Mouse (Mus musculus) layer of hippocampus, adult 2 months (tissue): Measurements from ENCODE around the gene Rhobtb3. TPM values are rescaled to one million over a fixed set of nuclear protein-coding genes. Genes with fewer than 3 reads are reported as not detected.
A peak's percentile ranks its signal among the peaks of the same experiment; 100 is the strongest.
"Not testable (repeated sequence)": the region's sequence is repeated elsewhere in the genome, so short reads cannot be mapped to it uniquely, and the experiment has no call there.

Experiments
- DNase-seq, 2 experiments: peaks; one replicate each; pipeline ENCODE4 v3.0.0; 2022; ENCODE audit warnings: low spot score in 2 of 2
- H3K27ac ChIP-seq: fragments of 200-600 bp; 2 replicates; pipeline ENCODE4 v1.8.1; 2022
- H3K4me3 ChIP-seq: fragments of 200-600 bp; 2 replicates; pipeline ENCODE4 v1.8.1; 2022; ENCODE audit warnings: mild to moderate bottlenecking
- CTCF ChIP-seq: fragments of 200-600 bp; conservative IDR thresholded peaks from 2 replicates; pipeline ENCODE4 v1.8.1; 2022; ENCODE audit warnings: antibody characterized with exemption, mild to moderate bottlenecking, moderate library complexity
- total RNA-seq, 2 experiments: library from RNA; stranded (reverse); gene quantifications; 2 replicates each; pipeline ENCODE4 v1.2.3; 2021

Gene Rhobtb3
- total RNA-seq, 2 experiments from 2014 or later, result 15.9 to 16.7 TPM

GRCm38 (mm10) chr13:75839719-75840481, 103.8 kb downstream of the Rhobtb3 start, which contains the start of gene Glrx:
Glrx (plus strand) TSS chr13:75839868.
- peak; percentile 75 to 83 for DNase-seq
- H3K27ac ChIP-seq, result peak within 1 kb of the TSS; percentile 88
- no peak for TF ChIP-seq CTCF
- peak within 1 kb of the TSS; percentile 82 for H3K4me3 ChIP-seq

- no peak for TF ChIP-seq CTCF
These were observed 105.2 kb downstream of the Rhobtb3 start for GRCm38 (mm10) chr13:75838506-75838905.

GRCm38 (mm10) chr13:75835461-75835860, 108.3 kb downstream of the Rhobtb3 start:
- TF ChIP-seq CTCF, result no peak
- Histone ChIP-seq H3K4me3 (no peak overlapping the region), H3K27ac (no peak overlapping the region)
- no peak for DNase-seq

More at GRCm38 (mm10) chr13:75838506-75838905, 105.2 kb downstream of the Rhobtb3 start:
- Histone ChIP-seq H3K4me3 (no peak overlapping the region), H3K27ac (no peak overlapping the region)
- no peak for DNase-seq

GRCm38 (mm10) chr13:75833499-75833898, 110.2 kb downstream of the Rhobtb3 start:
- TF ChIP-seq CTCF, result no peak
- H3K4me3 ChIP-seq, result no peak overlapping the region
- DNase-seq, result no peak
- H3K27ac ChIP-seq, result no peak overlapping the region

- H3K4me3 ChIP-seq, result no peak overlapping the region
- DNase-seq, result no peak
- TF ChIP-seq CTCF, result no peak
- H3K27ac ChIP-seq, result no peak overlapping the region
These were observed 111.0 kb downstream of the Rhobtb3 start for GRCm38 (mm10) chr13:75832697-75833096.

- no peak overlapping the region for H3K27ac ChIP-seq
- TF ChIP-seq CTCF, result no peak
These were observed 112.0 kb downstream of the Rhobtb3 start for GRCm38 (mm10) chr13:75831710-75832109.

GRCm38 (mm10) chr13:75830708-75831107, 113.0 kb downstream of the Rhobtb3 start:
- no peak for DNase-seq
- H3K27ac ChIP-seq, result no peak overlapping the region
- no peak for TF ChIP-seq CTCF
- H3K4me3 ChIP-seq, result no peak overlapping the region

More at GRCm38 (mm10) chr13:75831710-75832109, 112.0 kb downstream of the Rhobtb3 start:
- no peak for DNase-seq
- no peak overlapping the region for H3K4me3 ChIP-seq

- Histone ChIP-seq H3K27ac (no peak overlapping the region), H3K4me3 (no peak overlapping the region)
- no peak for TF ChIP-seq CTCF
- no peak for DNase-seq
These were observed 118.3 kb downstream of the Rhobtb3 start for GRCm38 (mm10) chr13:75825388-75825787.

- TF ChIP-seq CTCF, result no peak
- Histone ChIP-seq H3K4me3 (no peak overlapping the region), H3K27ac (no peak overlapping the region)
- no peak for DNase-seq
These were observed 119.0 kb downstream of the Rhobtb3 start for GRCm38 (mm10) chr13:75824611-75825319.

- Histone ChIP-seq H3K27ac (no peak overlapping the region), H3K4me3 (no peak overlapping the region)
- no peak for TF ChIP-seq CTCF
- DNase-seq, result no peak
These were observed 120.5 kb downstream of the Rhobtb3 start for GRCm38 (mm10) chr13:75823201-75823600.

- not testable (repeated sequence) for H3K27ac ChIP-seq, H3K4me3 ChIP-seq, DNase-seq
- TF ChIP-seq CTCF, result 0 out of 2 replicates have a peak, but pooled peaks have one; percentile 33
These were observed 121.4 kb downstream of the Rhobtb3 start for GRCm38 (mm10) chr13:75822366-75822765.

GRCm38 (mm10) chr13:75819898-75820297, 123.8 kb downstream of the Rhobtb3 start:
- no peak for DNase-seq
- no peak overlapping the region for H3K27ac ChIP-seq
- no peak for TF ChIP-seq CTCF
- H3K4me3 ChIP-seq, result no peak overlapping the region

Other genes starting within 250 kb of the Rhobtb3 start
- 10 to 100 TPM; 31.2 to 35.5 TPM for gene Ell2, start 237.2 kb downstream of the Rhobtb3 start, total RNA-seq
- gene Glrx, start 104.1 kb downstream of the Rhobtb3 start, total RNA-seq, result 10 to 100 TPM; 45.7 to 49.9 TPM
- under 1 TPM in 1 of 2 experiments, not detected in 1; 0.46 TPM for gene Spata9, start 23.2 kb upstream of the Rhobtb3 start, total RNA-seq
- gene Rfesd, start 74.8 kb upstream of the Rhobtb3 start, total RNA-seq, result 10 to 100 TPM; 18.2 to 21.6 TPM
- gene Gpr150, start 113.1 kb upstream of the Rhobtb3 start, total RNA-seq, result 1 to 10 TPM; 1.6 to 2.2 TPM
- 1 to 10 TPM; 5.9 to 7.0 TPM for gene Arsk, start 154.7 kb upstream of the Rhobtb3 start, total RNA-seq
- 10 to 100 TPM; 19.8 to 22.2 TPM for gene Ttc37, start 154.8 kb upstream of the Rhobtb3 start, total RNA-seq